Mouse (Mus musculus) urinary bladder, postnatal 0 days (tissue): ENCODE measurements around the gene Clec9a. TPM values are rescaled to one million over a fixed set of nuclear protein-coding genes. Genes with fewer than 3 reads are reported as not detected.

Experiments used
- polyA plus RNA-seq: library from polyadenylated mRNA; unstranded; fragments of >200 nt; fragmentation: Nextera tagmentation; extraction: Ambion mirVana; gene quantifications from 2 replicates; pipeline ENCODE4 v1.2.1, GENCODE M21; 2015

The Clec9a gene
- polyA plus RNA-seq: not detected in 2 replicates

DNA sequence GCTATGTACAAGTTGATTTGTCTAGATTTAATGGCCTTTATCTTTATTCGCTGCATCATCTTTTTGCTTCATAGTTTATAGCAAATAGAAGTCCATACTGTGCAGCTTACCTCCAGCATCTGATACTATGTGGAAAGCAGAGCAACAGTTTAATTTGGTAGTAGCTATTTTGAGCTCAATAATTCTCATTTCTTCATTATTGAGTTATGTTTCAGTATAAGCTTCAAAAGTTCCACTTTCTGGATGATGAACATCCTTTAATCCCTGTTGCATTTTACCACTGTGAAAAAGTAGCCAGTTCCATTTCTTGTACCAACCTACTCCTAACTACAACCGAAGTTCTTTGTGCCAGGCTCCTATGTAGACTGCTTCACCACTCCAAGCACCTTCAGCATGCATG is at the start of gene Clec9a:
Gene Clec9a (plus strand): TSS at position 301 of the 400 bp plus-strand sequence.

DNA sequence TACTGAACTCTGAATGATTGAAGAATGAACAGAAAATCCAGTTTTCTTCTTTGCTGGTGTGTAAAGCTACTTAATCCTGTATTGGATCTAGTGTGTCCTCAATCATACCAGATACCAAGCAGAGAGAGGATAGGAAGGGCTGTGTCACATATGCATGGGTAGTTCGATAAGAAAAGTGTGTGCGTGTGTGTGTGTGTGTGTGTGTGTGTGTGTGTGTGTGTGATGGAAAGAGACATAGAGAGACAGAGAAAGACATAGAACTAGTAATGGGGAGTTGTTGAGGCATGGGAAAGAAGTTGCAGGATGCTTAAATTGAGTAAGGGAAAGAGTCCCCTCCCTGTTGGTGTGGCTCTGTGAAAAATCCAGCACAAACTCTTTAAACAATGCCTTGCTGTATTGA is 22.9 kb upstream of the Clec9a start, which contains the start of gene Clec12b:
Gene Clec12b (minus strand): TSS at position 101 of the 400 bp plus-strand sequence.

DNA sequence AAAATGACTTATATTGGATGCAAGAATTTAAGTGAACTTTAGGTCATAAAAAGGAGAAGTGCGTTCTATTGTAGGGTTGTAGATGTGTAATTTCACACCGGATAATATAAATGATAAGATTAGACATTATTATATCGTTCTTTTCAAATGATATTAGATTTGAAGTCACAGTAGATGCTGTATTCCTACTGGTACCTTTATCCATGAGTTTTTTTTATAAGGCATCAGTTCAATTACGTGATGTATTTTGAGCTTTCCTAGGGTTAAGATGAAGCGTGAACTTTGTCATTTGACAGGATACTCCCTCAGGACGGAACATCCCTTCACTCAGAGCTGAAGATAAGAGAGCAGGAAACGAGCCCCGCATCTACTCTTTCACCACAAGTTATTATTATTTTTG is 11.7 kb upstream of the Clec9a start, which contains the start of gene Clec1b:
Gene Clec1b (plus strand): TSS at position 301 of the 400 bp plus-strand sequence.

DNA sequence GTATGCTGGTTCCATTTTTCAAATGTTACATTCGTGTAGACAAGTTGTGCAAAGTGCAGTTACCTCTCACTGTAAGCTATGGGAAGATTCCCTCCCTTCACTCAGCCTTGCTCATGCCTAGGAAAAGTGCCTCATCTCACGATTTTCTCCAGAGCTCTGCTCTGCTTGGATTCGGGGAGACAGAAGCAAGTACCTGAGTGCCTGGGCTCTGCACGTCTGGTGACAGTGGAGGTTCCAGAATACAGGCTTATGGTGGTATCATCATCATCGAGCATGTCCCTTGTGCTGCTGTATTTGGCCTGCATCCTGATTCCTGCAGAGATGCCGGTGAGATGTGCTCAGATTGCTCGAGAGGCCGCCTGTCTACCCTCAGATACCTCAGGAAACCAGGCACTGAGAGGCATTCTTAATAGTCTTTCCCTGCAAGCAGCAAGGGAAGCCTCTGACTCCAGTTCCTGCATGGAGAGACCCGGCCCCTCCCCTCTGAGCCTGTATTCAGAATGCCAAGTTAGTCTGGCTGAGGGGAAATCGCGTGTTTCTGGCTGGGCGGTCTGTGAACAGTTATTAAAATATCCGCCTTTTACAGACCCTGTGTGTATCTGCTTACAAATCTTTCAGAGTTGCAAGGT is 42.9 kb downstream of the Clec9a start, which contains the start of gene Clec1a:
Gene Clec1a (minus strand): TSS at position 590 of the 629 bp plus-strand sequence.

Other genes with a start within 250 kb of the Clec9a start
- gene Clec2d, start 228.2 kb upstream of the Clec9a start, polyA plus RNA-seq: 0.60 and 0.99 TPM in 2 replicates
- not detected in 2 replicates for gene Cd69, start 133.4 kb upstream of the Clec9a start, polyA plus RNA-seq
- not detected in 2 replicates for gene 4922502D21Rik, start 77.1 kb upstream of the Clec9a start, polyA plus RNA-seq
- 0.25 and 0.73 TPM in 2 replicates for gene Clec12a, start 66.2 kb upstream of the Clec9a start, polyA plus RNA-seq
- gene Clec12b, start 23.0 kb upstream of the Clec9a start, polyA plus RNA-seq: not detected in 2 replicates
- 0.28 and 1.9 TPM in 2 replicates for gene Clec1b, start 11.6 kb upstream of the Clec9a start, polyA plus RNA-seq
- gene Clec1a, start 43.1 kb downstream of the Clec9a start, polyA plus RNA-seq: 1.1 and 1.3 TPM in 2 replicates
- 1.4 and 16.2 TPM in 2 replicates for gene Olr1, start 98.3 kb downstream of the Clec9a start, polyA plus RNA-seq
- not detected in 2 replicates for gene Tmem52b, start 103.7 kb downstream of the Clec9a start, polyA plus RNA-seq
- 41.1 and 44.2 TPM in 2 replicates for gene Gabarapl1, start 124.3 kb downstream of the Clec9a start, polyA plus RNA-seq
- not detected in 2 replicates for gene Klre1, start 169.0 kb downstream of the Clec9a start, polyA plus RNA-seq
- not detected in 2 replicates for gene Klrd1, start 182.9 kb downstream of the Clec9a start, polyA plus RNA-seq
- not detected in 2 replicates for gene Klrk1, start 215.0 kb downstream of the Clec9a start, polyA plus RNA-seq
- not detected in 2 replicates for gene Klrc3, start 234.5 kb downstream of the Clec9a start, polyA plus RNA-seq